Mouse (Mus musculus) kidney, adult 2 months (tissue): Measurements from ENCODE around the gene Plekhh3. TPM values are rescaled to one million over a fixed set of nuclear protein-coding genes. Genes with fewer than 3 reads are reported as not detected.

Experiments
- DNase-seq: peaks from one replicate; pipeline ENCODE4 v3.0.0; 2021
- H3K27ac ChIP-seq: fragments of 200-500 bp; 2 replicates; pipeline ENCODE4 v1.5.1; 2012; ENCODE audit warnings: low read depth, low read length, control low read depth, inconsistent platforms; ENCODE audit not compliant: insufficient read depth
- H3K27me3 ChIP-seq: fragments of 200-500 bp; replicated peaks from 2 replicates; pipeline ENCODE4 v1.6.1; 2012; ENCODE audit warnings: mild to moderate bottlenecking, moderate library complexity, low read length, inconsistent platforms; ENCODE audit not compliant: control insufficient read depth, insufficient read depth
- H3K36me3 ChIP-seq: fragments of 200-500 bp; 2 replicates; pipeline ENCODE4 v1.6.1; 2012; ENCODE audit warnings: mild to moderate bottlenecking, moderate library complexity, low read length, inconsistent platforms; ENCODE audit not compliant: control insufficient read depth, insufficient read depth
- H3K4me1 ChIP-seq: fragments of 200-500 bp; 2 replicates; pipeline ENCODE4 v1.6.1; 2011; ENCODE audit warnings: low read length; ENCODE audit not compliant: control insufficient read depth, insufficient read depth
- H3K4me3 ChIP-seq: fragments of 200-500 bp; 2 replicates; pipeline ENCODE4 v1.5.1; 2011; ENCODE audit warnings: mild to moderate bottlenecking, low read depth, low read length, control low read depth; ENCODE audit not compliant: insufficient read depth
- CTCF ChIP-seq: fragments of 200-500 bp; conservative IDR thresholded peaks from 2 replicates; pipeline ENCODE4 v1.5.1; 2011; ENCODE audit warnings: low read depth, mild to moderate bottlenecking, control low read depth, low read length, moderate library complexity, mixed read lengths; ENCODE audit not compliant: insufficient read depth, insufficient read length
- POLR2A ChIP-seq: fragments of 200-500 bp; IDR thresholded peaks from one replicate; pipeline ENCODE4 v1.6.1; 2011; ENCODE audit warnings: low read depth, low read length, control low read depth
- WGBS: fragments of 180-500 bp; shearing (Covaris S2); methylation state at CpG from one replicate; pipeline ENCODE4 v1.1.7; 2018; 5-methylcytosine and 5-hydroxymethylcytosine counted together
- polyA plus RNA-seq: library from polyadenylated mRNA; depleted of rRNA; stranded (reverse); fragments of >200 nt; gene quantifications from 2 replicates; pipeline ENCODE4 v1.2.3, GENCODE M21; 2012

Plekhh3 gene
- polyA plus RNA-seq, 1 experiment = 19.3 TPM

DNA sequence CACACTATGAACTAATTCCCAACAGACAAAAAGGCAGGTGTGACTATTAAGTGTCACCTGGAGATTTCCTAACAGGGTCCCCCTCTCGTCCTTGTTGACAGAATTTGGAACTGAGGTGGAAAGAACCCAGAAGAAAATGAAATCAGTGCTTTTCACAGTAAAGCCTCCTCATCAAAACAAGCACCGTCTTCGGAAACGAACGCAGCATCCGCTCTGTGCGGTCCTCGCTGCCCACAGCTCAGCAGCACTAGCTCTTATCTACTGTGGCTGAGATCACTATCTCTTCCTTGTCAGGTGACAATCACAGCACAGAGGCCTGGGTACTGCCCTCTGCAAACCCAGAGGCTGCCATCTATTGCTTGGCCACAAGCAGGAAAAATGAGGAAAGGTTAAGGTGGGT, 25.0 kb upstream of the Plekhh3 start:
- no peak for TF ChIP-seq CTCF
- no peak for TF ChIP-seq POLR2A
- Histone ChIP-seq H3K4me1 (no peaks in the 10 kb centered on the region), H3K36me3 (peaks cover 7% of the 10 kb centered on the region; the same call in 1 of the 2 replicates), H3K27ac (no peak overlapping the region), H3K4me3 (no peak overlapping the region), H3K27me3 (no peaks in the 10 kb centered on the region)
- WGBS = 87% methylated on average over 8 of the region's 8 CpGs
- DNase-seq = no peak

DNA sequence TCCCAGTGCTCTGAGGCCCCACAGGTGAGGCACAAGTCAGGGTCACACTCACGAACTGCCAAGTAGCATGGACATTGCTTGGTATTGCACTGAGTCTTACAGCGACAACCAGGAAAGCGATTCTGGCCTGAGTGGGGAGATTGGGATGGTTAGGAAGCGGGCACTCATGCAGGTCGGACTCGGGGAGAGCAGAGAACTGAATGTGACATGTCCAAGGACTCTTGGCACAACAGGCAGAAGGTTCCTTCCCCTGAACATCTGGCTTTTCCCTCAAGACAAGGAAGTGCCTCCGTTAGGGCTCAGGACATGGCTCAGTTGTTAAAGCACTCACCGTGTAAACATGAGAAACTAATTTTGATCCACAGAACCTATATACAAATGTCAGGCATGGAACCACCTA, 24.4 kb upstream of the Plekhh3 start:
- Histone ChIP-seq H3K36me3 (peaks cover 6% of the 10 kb centered on the region; the same call in 1 of the 2 replicates), H3K4me3 (no peak overlapping the region), H3K27ac (no peak overlapping the region), H3K4me1 (no peaks in the 10 kb centered on the region), H3K27me3 (no peaks in the 10 kb centered on the region)
- DNase-seq = no peak
- 77% methylated on average over 8 of the region's 8 CpGs for WGBS
- TF ChIP-seq CTCF (no peak), POLR2A (no peak)

DNA sequence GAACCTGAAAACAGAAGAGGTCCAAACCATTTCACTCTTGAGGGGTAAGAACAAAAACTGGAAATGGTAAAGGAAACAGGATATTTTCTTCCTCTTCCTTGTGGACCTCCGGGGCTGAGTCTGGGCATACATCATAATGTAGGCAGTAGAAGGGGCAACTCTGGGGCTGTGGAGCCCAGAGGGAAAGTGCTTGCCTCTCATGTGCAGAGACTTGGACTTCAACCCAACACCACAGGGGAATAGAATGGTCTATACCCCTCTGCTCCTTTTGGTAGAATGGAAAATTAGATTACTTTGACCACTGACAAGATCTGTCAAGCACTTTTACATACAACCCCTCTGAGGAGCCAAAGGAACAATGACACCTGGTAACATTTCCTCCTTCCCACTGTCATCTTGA, 23.9 kb upstream of the Plekhh3 start:
- WGBS = 52% methylated on average over 1 of the region's 1 CpGs
- DNase-seq = no peak
- H3K36me3 ChIP-seq = peaks cover 5% of the 10 kb centered on the region; the same call in 1 of the 2 replicates
- H3K27me3 ChIP-seq = no peaks in the 10 kb centered on the region
- no peak overlapping the region for H3K4me3 ChIP-seq
- H3K27ac ChIP-seq = no peak overlapping the region
- no peaks in the 10 kb centered on the region for H3K4me1 ChIP-seq
- TF ChIP-seq POLR2A (no peak), CTCF (no peak)

DNA sequence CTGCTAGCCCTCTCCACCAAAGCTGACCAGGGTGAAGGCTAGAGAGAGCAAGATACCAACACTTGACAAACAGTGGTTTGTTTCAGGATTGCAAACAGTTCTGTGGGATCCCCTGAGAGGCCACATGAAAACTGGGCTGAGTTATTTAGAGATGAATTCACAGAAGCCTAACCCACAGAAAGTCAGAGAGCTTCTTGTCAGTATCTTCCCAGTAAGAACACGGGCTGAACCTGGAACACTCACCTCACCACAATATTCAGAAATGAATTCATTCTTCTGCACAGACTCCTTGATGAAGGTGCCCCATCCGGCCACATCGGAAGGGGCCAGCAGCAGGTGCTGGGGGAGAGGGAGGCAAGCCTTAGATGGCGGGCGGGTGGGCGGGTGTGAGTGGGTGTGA, 23.5 kb upstream of the Plekhh3 start:
- H3K27ac ChIP-seq = no peak overlapping the region
- H3K27me3 ChIP-seq = no peaks in the 10 kb centered on the region
- peaks cover 5% of the 10 kb centered on the region; the same call in 1 of the 2 replicates for H3K36me3 ChIP-seq
- no peak for DNase-seq
- H3K4me1 ChIP-seq = no peaks in the 10 kb centered on the region
- 68% methylated on average over 6 of the region's 6 CpGs for WGBS
- TF ChIP-seq CTCF (no peak), POLR2A (no peak)
- H3K4me3 ChIP-seq = no peak overlapping the region

DNA sequence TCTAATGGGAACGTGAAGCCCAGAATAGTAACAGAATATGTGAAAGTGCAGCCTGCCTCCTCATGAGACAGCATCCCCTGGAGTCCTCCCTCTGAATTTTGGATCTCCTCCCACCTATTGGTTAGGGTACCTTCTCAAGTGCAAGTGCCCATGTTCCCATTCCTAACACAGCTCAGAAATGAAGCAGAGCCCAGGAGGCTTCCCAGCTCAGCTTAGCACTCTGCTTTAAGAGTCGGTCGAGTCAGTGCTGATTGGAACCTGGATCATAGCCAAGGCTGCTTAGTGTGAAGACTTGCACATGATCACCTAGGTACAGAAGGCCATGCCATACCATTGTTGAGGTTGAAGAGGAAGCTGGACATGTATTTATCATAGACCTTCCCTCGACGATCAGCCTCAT, 23.0 kb upstream of the Plekhh3 start:
- Histone ChIP-seq H3K27me3 (no peaks in the 10 kb centered on the region), H3K4me1 (no peaks in the 10 kb centered on the region), H3K27ac (no peak overlapping the region), H3K4me3 (no peak overlapping the region), H3K36me3 (peaks cover 5% of the 10 kb centered on the region; the same call in 1 of the 2 replicates)
- WGBS = 55% methylated on average over 5 of the region's 5 CpGs
- TF ChIP-seq CTCF (no peak), POLR2A (no peak)
- no peak for DNase-seq

DNA sequence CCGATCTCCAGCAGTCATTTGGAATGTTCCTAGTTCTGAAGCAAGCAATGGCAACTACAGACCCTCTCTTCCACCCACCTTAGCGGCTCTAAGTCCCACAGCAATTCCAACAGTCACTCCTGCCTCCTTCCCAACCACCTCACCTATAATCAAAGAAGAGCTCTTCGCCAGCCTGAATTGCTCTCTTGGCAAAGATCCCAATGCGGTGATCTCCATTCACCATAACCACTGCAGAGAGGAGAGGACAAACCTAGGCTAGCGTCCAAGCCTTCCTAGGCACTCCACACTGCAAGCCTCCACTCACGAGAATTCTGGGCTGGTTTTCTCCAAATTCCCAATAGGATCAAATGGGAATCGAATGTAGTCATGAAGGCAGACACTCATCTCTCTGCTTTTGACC, 21.9 kb upstream of the Plekhh3 start:
- H3K4me1 ChIP-seq = no peaks in the 10 kb centered on the region
- TF ChIP-seq CTCF (no peak), POLR2A (no peak)
- no peak overlapping the region for H3K27ac ChIP-seq
- no peaks in the 10 kb centered on the region for H3K27me3 ChIP-seq
- DNase-seq = no peak
- 93% methylated on average over 7 of the region's 7 CpGs for WGBS
- H3K36me3 ChIP-seq = peaks cover 5% of the 10 kb centered on the region; the same call in 1 of the 2 replicates
- H3K4me3 ChIP-seq = no peak overlapping the region

DNA sequence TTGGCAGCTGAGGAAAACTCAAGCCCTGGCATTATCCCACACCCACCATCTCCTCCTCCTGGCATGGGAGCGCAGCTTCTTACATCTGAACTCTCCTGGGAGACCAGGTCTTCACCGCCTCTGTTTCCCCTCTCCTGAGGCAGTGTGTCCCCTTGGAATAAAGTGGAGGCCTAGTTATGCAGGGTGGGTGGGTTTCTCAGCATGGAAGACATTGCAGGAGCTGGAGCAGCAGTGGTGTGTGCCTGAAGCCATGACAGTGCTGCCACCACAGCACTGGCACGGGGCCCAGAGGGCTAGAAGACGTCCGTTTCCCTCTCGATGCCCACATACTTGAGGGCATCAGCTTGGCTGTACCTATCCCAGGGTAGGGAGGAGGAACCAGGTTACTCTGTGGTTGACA, 21.5 kb upstream of the Plekhh3 start:
- no peak for DNase-seq
- Histone ChIP-seq H3K27ac (no peak overlapping the region), H3K4me1 (no peaks in the 10 kb centered on the region), H3K36me3 (peaks cover 4% of the 10 kb centered on the region; the same call in 1 of the 2 replicates), H3K27me3 (no peaks in the 10 kb centered on the region), H3K4me3 (no peak overlapping the region)
- 81% methylated on average over 6 of the region's 6 CpGs for WGBS
- TF ChIP-seq POLR2A (no peak), CTCF (no peak)

DNA sequence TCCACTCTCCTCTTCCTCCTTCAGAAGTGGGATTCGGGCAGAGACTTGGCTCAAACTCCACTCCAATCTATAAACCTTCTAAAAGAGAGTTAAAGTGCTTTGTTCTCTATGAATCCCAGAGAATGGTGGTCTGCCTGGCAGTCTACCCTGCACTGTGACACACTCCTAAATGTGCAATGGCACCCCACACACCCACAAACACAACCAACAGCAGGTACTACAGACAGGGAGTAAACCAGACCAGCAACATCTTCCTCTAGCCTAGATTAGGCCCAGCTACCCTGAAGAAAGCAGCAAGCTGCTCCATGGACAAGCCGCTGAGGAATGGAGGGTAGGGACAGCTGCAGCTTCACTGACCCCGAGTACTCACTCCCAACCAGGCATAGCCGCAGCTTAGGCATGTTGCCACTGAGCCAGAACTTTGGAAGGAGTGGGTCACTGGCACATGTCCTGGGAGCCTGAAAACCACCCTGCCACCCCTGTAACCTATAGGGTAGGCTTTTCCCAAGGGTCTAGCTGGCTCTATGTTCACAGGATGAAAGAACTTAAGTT, 20.8 kb upstream of the Plekhh3 start:
- Histone ChIP-seq H3K27me3 (no peaks in the 10 kb centered on the region), H3K36me3 (peaks cover 3% of the 10 kb centered on the region; the same call in 1 of the 2 replicates), H3K4me3 (no peak overlapping the region), H3K4me1 (no peaks in the 10 kb centered on the region), H3K27ac (no peak overlapping the region)
- 71% methylated on average over 4 of the region's 4 CpGs for WGBS
- TF ChIP-seq CTCF (no peak), POLR2A (no peak)
- no peak for DNase-seq
